Mouse (Mus musculus): Measurements from ENCODE around the gene Krtap19-4. TPM values are rescaled to one million over a fixed set of nuclear protein-coding genes. Genes with fewer than 3 reads are reported as not detected.
A peak's percentile ranks its signal among the peaks of the same experiment; 100 is the strongest.

The Krtap19-4 gene
- polyA plus RNA-seq, 1 experiment from 2014 or later, result not detected

GRCm38 (mm10) chr16:88864887-88865407, 19.9 kb downstream of the Krtap19-4 start:
- no peak for ATAC-seq (ENCODE audit: insufficient read depth)
- TF ChIP-seq CTCF (IDR thresholded peaks at IDR 0.05; ENCODE audit: low read depth), result no peak
- H3K4me3 ChIP-seq (ENCODE audit: low read depth, low read length), result no peak overlapping the region
- DNase-seq, result no peak
- 84% methylated on average over 4 of the region's 4 CpGs for WGBS
- H3K4me2 ChIP-seq, result no peak overlapping the region
- no peak overlapping the region for H3K9ac ChIP-seq
- H3K4me1 ChIP-seq (ENCODE audit: insufficient read depth), result no peaks in the 10 kb centered on the region
- no peaks in the 10 kb centered on the region for H3K9me3 ChIP-seq (ENCODE audit: low read depth, low read length)
- no peaks in the 10 kb centered on the region for H3K27me3 ChIP-seq (ENCODE audit: insufficient read depth, low read length)
- H3K27ac ChIP-seq (ENCODE audit: low read depth), result no peak overlapping the region
- H3K36me3 ChIP-seq (ENCODE audit: insufficient read depth), result no peaks in the 10 kb centered on the region

DNA sequence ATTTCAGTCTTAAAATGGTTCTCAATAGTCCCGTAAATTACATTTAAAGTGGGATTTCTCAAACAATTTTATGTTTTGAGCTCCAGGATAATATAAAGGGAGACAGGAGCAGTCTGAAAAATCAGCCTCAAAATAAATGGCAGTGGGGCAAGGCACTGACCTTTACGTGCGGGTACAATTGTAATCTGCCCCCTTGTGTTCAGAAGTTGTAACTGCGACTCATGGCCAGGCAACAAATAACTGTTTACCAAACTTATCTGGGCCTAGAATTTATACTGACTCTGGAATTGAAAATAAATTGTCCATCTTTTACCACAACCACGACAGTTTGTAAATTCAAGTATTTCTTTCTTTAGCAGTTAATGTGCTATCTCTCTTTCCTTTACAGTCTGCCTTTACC, 33.4 kb downstream of the Krtap19-4 start:
- no peak overlapping the region for H3K4me3 ChIP-seq (ENCODE audit: low read depth, low read length)
- no peak overlapping the region for H3K4me2 ChIP-seq
- H3K36me3 ChIP-seq (ENCODE audit: insufficient read depth), result no peaks in the 10 kb centered on the region
- no peak for ATAC-seq (ENCODE audit: insufficient read depth)
- no peak overlapping the region for H3K9ac ChIP-seq
- no peaks in the 10 kb centered on the region for H3K4me1 ChIP-seq (ENCODE audit: insufficient read depth)
- no peak overlapping the region for H3K27ac ChIP-seq (ENCODE audit: low read depth)
- DNase-seq, result peak; percentile 67
- no peaks in the 10 kb centered on the region for H3K9me3 ChIP-seq (ENCODE audit: low read depth, low read length)
- H3K27me3 ChIP-seq (ENCODE audit: insufficient read depth, low read length), result no peaks in the 10 kb centered on the region
- WGBS, result 14% methylated on average over 5 of the region's 5 CpGs
- TF ChIP-seq CTCF (IDR thresholded peaks at IDR 0.05; ENCODE audit: low read depth), result peak; percentile 67

DNA sequence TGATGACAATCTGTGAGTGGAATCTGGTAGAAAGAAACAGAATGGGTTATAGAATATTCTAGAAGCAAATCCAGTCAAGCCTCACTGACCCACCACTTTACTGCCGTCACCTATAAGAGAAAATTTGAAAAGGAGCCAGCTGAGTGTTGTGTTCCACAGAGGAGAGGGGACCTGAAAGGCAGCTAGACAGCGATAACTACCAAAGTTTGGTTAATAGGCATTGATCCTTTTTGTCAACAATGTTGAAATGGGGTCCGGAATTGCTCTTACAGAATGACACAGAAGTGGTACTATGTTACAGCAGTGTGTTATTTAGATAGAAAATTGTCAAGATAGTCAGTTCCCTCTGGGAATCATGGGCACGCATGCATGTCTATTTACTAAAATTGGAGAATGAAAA, 36.3 kb downstream of the Krtap19-4 start:
- 77% methylated on average over 4 of the region's 4 CpGs for WGBS
- no peak for ATAC-seq (ENCODE audit: insufficient read depth)
- H3K4me2 ChIP-seq, result no peak overlapping the region
- no peak for DNase-seq
- no peaks in the 10 kb centered on the region for H3K36me3 ChIP-seq (ENCODE audit: insufficient read depth)
- H3K9me3 ChIP-seq (ENCODE audit: low read depth, low read length), result no peaks in the 10 kb centered on the region
- H3K27ac ChIP-seq (ENCODE audit: low read depth), result no peak overlapping the region
- no peaks in the 10 kb centered on the region for H3K4me1 ChIP-seq (ENCODE audit: insufficient read depth)
- H3K27me3 ChIP-seq (ENCODE audit: insufficient read depth, low read length), result no peaks in the 10 kb centered on the region
- H3K9ac ChIP-seq, result no peak overlapping the region
- H3K4me3 ChIP-seq (ENCODE audit: low read depth, low read length), result no peak overlapping the region
- TF ChIP-seq CTCF (IDR thresholded peaks at IDR 0.05; ENCODE audit: low read depth), result no peak

GRCm38 (mm10) chr16:88847363-88847762, 37.5 kb downstream of the Krtap19-4 start:
- H3K27me3 ChIP-seq (ENCODE audit: insufficient read depth, low read length), result no peaks in the 10 kb centered on the region
- ATAC-seq (ENCODE audit: insufficient read depth) (no peak), DNase-seq (no peak)
- no peaks in the 10 kb centered on the region for H3K4me1 ChIP-seq (ENCODE audit: insufficient read depth)
- H3K4me3 ChIP-seq (ENCODE audit: low read depth, low read length), result no peak overlapping the region
- H3K4me2 ChIP-seq, result no peak overlapping the region
- H3K27ac ChIP-seq (ENCODE audit: low read depth), result no peak overlapping the region
- no peak overlapping the region for H3K9ac ChIP-seq
- H3K36me3 ChIP-seq (ENCODE audit: insufficient read depth), result no peaks in the 10 kb centered on the region
- 85% methylated on average over 1 of the region's 1 CpGs for WGBS
- no peak for TF ChIP-seq CTCF (IDR thresholded peaks at IDR 0.05; ENCODE audit: low read depth)
- no peaks in the 10 kb centered on the region for H3K9me3 ChIP-seq (ENCODE audit: low read depth, low read length)

Other genes starting within 250 kb of the Krtap19-4 start
- not detected in 2 replicates for gene Krtap26-1, start 237.3 kb downstream of the Krtap19-4 start, polyA plus RNA-seq (2014; fragmentation: Nextera tagmentation; extraction: Ambion mirVana)
- gene Krtap27-1, start 213.4 kb downstream of the Krtap19-4 start, polyA plus RNA-seq (2014; fragmentation: Nextera tagmentation; extraction: Ambion mirVana), result not detected in 2 replicates
- not detected in 2 replicates for gene 2310061N02Rik, start 177.1 kb downstream of the Krtap19-4 start, polyA plus RNA-seq (2014; fragmentation: Nextera tagmentation; extraction: Ambion mirVana)
- not detected in 2 replicates for gene Krtap13-1, start 156.2 kb downstream of the Krtap19-4 start, polyA plus RNA-seq (2014; fragmentation: Nextera tagmentation; extraction: Ambion mirVana)
- gene Krtap13, start 133.5 kb downstream of the Krtap19-4 start, polyA plus RNA-seq (2014; fragmentation: Nextera tagmentation; extraction: Ambion mirVana), result not detected in 2 replicates
- not detected in 2 replicates for gene 2310034C09Rik, start 126.2 kb downstream of the Krtap19-4 start, polyA plus RNA-seq (2014; fragmentation: Nextera tagmentation; extraction: Ambion mirVana)
- not detected in 2 replicates for gene 2310057N15Rik, start 110.9 kb downstream of the Krtap19-4 start, polyA plus RNA-seq (2014; fragmentation: Nextera tagmentation; extraction: Ambion mirVana)
- gene Gm5965, start 107.2 kb downstream of the Krtap19-4 start, polyA plus RNA-seq (2014; fragmentation: Nextera tagmentation; extraction: Ambion mirVana), result not detected in 2 replicates
- gene Gm20741, start 72.9 kb downstream of the Krtap19-4 start, polyA plus RNA-seq (2014; fragmentation: Nextera tagmentation; extraction: Ambion mirVana), result not detected in 2 replicates
- gene Krtap15, start 64.9 kb downstream of the Krtap19-4 start, polyA plus RNA-seq (2014; fragmentation: Nextera tagmentation; extraction: Ambion mirVana), result not detected in 2 replicates
- gene Krtap14, start 58.9 kb downstream of the Krtap19-4 start, polyA plus RNA-seq (2014; fragmentation: Nextera tagmentation; extraction: Ambion mirVana), result not detected in 2 replicates
- not detected in 2 replicates for gene Krtap19-1, start 15.7 kb downstream of the Krtap19-4 start, polyA plus RNA-seq (2014; fragmentation: Nextera tagmentation; extraction: Ambion mirVana)
- gene Krtap19-2, start 10.8 kb downstream of the Krtap19-4 start, polyA plus RNA-seq (2014; fragmentation: Nextera tagmentation; extraction: Ambion mirVana), result not detected in 2 replicates
- gene Krtap19-3, start 7.1 kb downstream of the Krtap19-4 start, polyA plus RNA-seq (2014; fragmentation: Nextera tagmentation; extraction: Ambion mirVana), result not detected in 2 replicates
- gene Krtap19-5, start 11.4 kb upstream of the Krtap19-4 start, polyA plus RNA-seq (2014; fragmentation: Nextera tagmentation; extraction: Ambion mirVana), result not detected in 2 replicates
- gene Krtap19-9b, start 47.2 kb upstream of the Krtap19-4 start, polyA plus RNA-seq (2014; fragmentation: Nextera tagmentation; extraction: Ambion mirVana), result not detected in 2 replicates
- not detected in 2 replicates for gene Krtap16-3, start 77.8 kb upstream of the Krtap19-4 start, polyA plus RNA-seq (2014; fragmentation: Nextera tagmentation; extraction: Ambion mirVana)
- not detected in 2 replicates for gene Krtap22-2, start 125.7 kb upstream of the Krtap19-4 start, polyA plus RNA-seq (2014; fragmentation: Nextera tagmentation; extraction: Ambion mirVana)
- not detected in 2 replicates for gene Gm10229, start 130.2 kb upstream of the Krtap19-4 start, polyA plus RNA-seq (2014; fragmentation: Nextera tagmentation; extraction: Ambion mirVana)
- not detected in 2 replicates for gene Krtap6-1, start 146.6 kb upstream of the Krtap19-4 start, polyA plus RNA-seq (2014; fragmentation: Nextera tagmentation; extraction: Ambion mirVana)
- gene Gm10228, start 156.4 kb upstream of the Krtap19-4 start, polyA plus RNA-seq (2014; fragmentation: Nextera tagmentation; extraction: Ambion mirVana), result not detected in 2 replicates
- not detected in 2 replicates for gene Krtap6-5, start 162.8 kb upstream of the Krtap19-4 start, polyA plus RNA-seq (2014; fragmentation: Nextera tagmentation; extraction: Ambion mirVana)
- not detected in 2 replicates for gene 1110025L11Rik, start 178.9 kb upstream of the Krtap19-4 start, polyA plus RNA-seq (2014; fragmentation: Nextera tagmentation; extraction: Ambion mirVana)
- not detected in 2 replicates for gene Krtap6-3, start 198.9 kb upstream of the Krtap19-4 start, polyA plus RNA-seq (2014; fragmentation: Nextera tagmentation; extraction: Ambion mirVana)